In the genomic region with DNA sequence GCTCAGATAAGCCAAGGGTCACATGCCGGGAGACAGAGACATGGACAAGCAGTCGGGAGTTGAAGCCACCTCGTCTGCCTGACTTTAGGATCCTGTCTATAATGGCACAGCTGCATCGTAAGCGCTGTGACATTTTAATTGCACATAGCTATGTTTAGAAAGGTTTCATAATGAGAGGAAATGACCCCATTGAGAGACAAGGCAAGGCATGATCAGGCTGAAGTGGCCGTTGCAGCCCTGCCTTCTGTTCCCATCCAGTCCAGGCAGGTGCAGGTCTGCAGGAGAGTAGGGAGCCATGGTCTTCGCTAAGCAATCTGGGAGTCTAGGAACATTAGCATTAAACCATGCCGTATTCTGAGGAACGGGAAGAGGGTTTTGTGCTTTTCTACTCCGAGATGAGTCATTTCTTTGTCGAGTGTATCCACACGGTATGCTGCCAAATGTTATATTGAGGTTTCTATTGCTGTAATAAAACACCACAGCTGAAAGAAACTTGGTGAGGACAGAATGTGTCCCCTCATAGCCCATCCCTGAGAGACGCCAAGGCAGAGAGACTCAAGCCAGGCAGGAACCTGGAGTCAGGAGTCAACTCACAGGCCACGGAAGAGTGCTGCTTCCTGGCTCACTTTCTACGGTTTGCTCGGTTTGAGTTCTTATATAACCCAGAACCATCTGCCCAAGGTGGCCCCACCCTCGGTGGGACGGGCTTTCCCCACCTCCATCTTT, we compare ENCODE assay signal across 8 mouse cellular contexts. TPM values are rescaled to one million over a fixed set of nuclear protein-coding genes. Genes with fewer than 3 reads are reported as not detected.
DNase-seq lines count a peak whose midpoint lies in the region; ATAC-seq and TF ChIP-seq lines count a peak whose summit lies in the region.

No protein-coding gene starts in this region.

- no peaks in the 10 kb centered on the region for H3K27me3 ChIP-seq in midbrain, embryonic 11.5 days (ENCODE audit: control insufficient read depth, insufficient read depth, low read length)
- no peaks in the 10 kb centered on the region for H3K27me3 ChIP-seq in midbrain, embryonic 16.5 days (ENCODE audit: control insufficient read depth, insufficient read depth, low read depth, low read length)
- H3K27me3 ChIP-seq in kidney, embryonic 15.5 days = 0 out of 2 replicates have a peak, but pooled peaks cover under 1% of the 10 kb centered on the region
- no peaks in the 10 kb centered on the region for H3K27me3 ChIP-seq in small intestine, adult 2 months (ENCODE audit: control insufficient read depth, insufficient read depth, low read length)
- H3K27me3 ChIP-seq in forebrain, embryonic 15.5 days = no peaks in the 10 kb centered on the region

- no peak overlapping the region for H3K27ac ChIP-seq in midbrain, embryonic 11.5 days (ENCODE audit: low read depth, low read length)
- H3K27ac ChIP-seq in midbrain, embryonic 16.5 days (ENCODE audit: low read length) = no peak overlapping the region
- H3K27ac ChIP-seq in kidney, embryonic 15.5 days = peak overlapping the region; percentile 41; the same call in 1 of the 2 replicates
- peak overlapping the region; percentile 68 for H3K27ac ChIP-seq in small intestine, adult 2 months (ENCODE audit: insufficient read depth, low read depth, low read length)
- no peak overlapping the region for H3K27ac ChIP-seq in forebrain, embryonic 15.5 days (replicated peaks)

- TF ChIP-seq CTCF in small intestine, adult 2 months (IDR thresholded peaks at IDR 0.05; ENCODE audit: extremely low read depth, insufficient read length, insufficient replicate concordance, low read depth, low read length) = no peak

- H3K9me3 ChIP-seq in midbrain, embryonic 11.5 days (ENCODE audit: control insufficient read depth, low read length) = no peaks in the 10 kb centered on the region
- H3K9me3 ChIP-seq in midbrain, embryonic 16.5 days (replicated peaks; ENCODE audit: control insufficient read depth, low read length, poor library complexity, severe bottlenecking) = no peaks in the 10 kb centered on the region
- H3K9me3 ChIP-seq in kidney, embryonic 15.5 days (replicated peaks) = no peaks in the 10 kb centered on the region
- no peaks in the 10 kb centered on the region for H3K9me3 ChIP-seq in forebrain, embryonic 15.5 days

- H3K4me1 ChIP-seq in midbrain, embryonic 11.5 days (ENCODE audit: control insufficient read depth, insufficient read depth, low read length) = no peaks in the 10 kb centered on the region
- no peaks in the 10 kb centered on the region for H3K4me1 ChIP-seq in midbrain, embryonic 16.5 days (ENCODE audit: control insufficient read depth, insufficient read depth, low read length)
- peaks cover 12% of the 10 kb centered on the region for H3K4me1 ChIP-seq in kidney, embryonic 15.5 days
- H3K4me1 ChIP-seq in small intestine, adult 2 months (ENCODE audit: control insufficient read depth, insufficient read depth, insufficient read length, low read length) = peaks cover 8% of the 10 kb centered on the region; the same call in 1 of the 2 replicates
- H3K4me1 ChIP-seq in forebrain, embryonic 15.5 days = peaks cover 19% of the 10 kb centered on the region

- no peak overlapping the region for H3K9ac ChIP-seq in midbrain, embryonic 11.5 days (ENCODE audit: low read length)
- H3K9ac ChIP-seq in midbrain, embryonic 16.5 days (ENCODE audit: low read depth, low read length) = no peak overlapping the region
- no peak overlapping the region for H3K9ac ChIP-seq in kidney, embryonic 15.5 days
- no peak overlapping the region for H3K9ac ChIP-seq in forebrain, embryonic 15.5 days (replicated peaks)

- H3K4me3 ChIP-seq in midbrain, embryonic 11.5 days (ENCODE audit: low read depth, low read length) = no peak overlapping the region
- H3K4me3 ChIP-seq in midbrain, embryonic 16.5 days (ENCODE audit: low read depth, low read length) = no peak overlapping the region
- peak overlapping the region; percentile 7; the same call in 1 of the 2 replicates for H3K4me3 ChIP-seq in kidney, embryonic 15.5 days (replicated peaks)
- H3K4me3 ChIP-seq in small intestine, adult 2 months (ENCODE audit: low read depth, low read length) = peak overlapping the region; percentile 44
- no peak overlapping the region for H3K4me3 ChIP-seq in forebrain, embryonic 15.5 days

- ATAC-seq in midbrain, embryonic 11.5 days (ENCODE audit: low FRiP score) = peak; percentile 14; the same call in 1 of the 2 replicates
- ATAC-seq in midbrain, embryonic 16.5 days = no peak
- peak; percentile 69 for ATAC-seq in kidney, embryonic 15.5 days (replicated peaks; ENCODE audit: low FRiP score)
- ATAC-seq in forebrain, embryonic 15.5 days (replicated peaks) = no peak

- peak; percentile 82 for DNase-seq in midbrain, embryonic 11.5 days (ENCODE audit: low spot score, missing footprints)
- DNase-seq in brain, adult 2 months (ENCODE audit: low read depth, low spot score) = peak; percentile 75
- DNase-seq in embryo, embryonic 9.5 days (ENCODE audit: extremely low spot score) = no peak
- no peak for DNase-seq in spleen, adult 18-20 months

- 0 out of 2 replicates have a peak, but pooled peaks have one; percentile 18 for TF ChIP-seq POLR2A in small intestine, adult 2 months (IDR thresholded peaks at IDR 0.05; ENCODE audit: low read depth, low read length)

- 76% methylated on average over 18 of the region's 18 CpGs for WGBS in midbrain, embryonic 11.5 days
- WGBS in midbrain, embryonic 16.5 days = 73% methylated on average over 18 of the region's 18 CpGs
- WGBS in kidney, embryonic 15.5 days = 29% methylated on average over 18 of the region's 18 CpGs
- WGBS in small intestine, adult 2 months = 16% methylated on average over 18 of the region's 18 CpGs
- 66% methylated on average over 18 of the region's 18 CpGs for WGBS in forebrain, embryonic 15.5 days

- no peak overlapping the region for H3K4me2 ChIP-seq in midbrain, embryonic 11.5 days
- H3K4me2 ChIP-seq in midbrain, embryonic 16.5 days (ENCODE audit: low read length) = no peak overlapping the region
- peak overlapping the region; percentile 51 for H3K4me2 ChIP-seq in kidney, embryonic 15.5 days
- H3K4me2 ChIP-seq in forebrain, embryonic 15.5 days (replicated peaks) = no peak overlapping the region

- no peaks in the 10 kb centered on the region for H3K36me3 ChIP-seq in midbrain, embryonic 11.5 days (ENCODE audit: control insufficient read depth, insufficient read depth, low read length)
- no peaks in the 10 kb centered on the region for H3K36me3 ChIP-seq in midbrain, embryonic 16.5 days (ENCODE audit: control insufficient read depth, insufficient read depth, low read length)
- no peaks in the 10 kb centered on the region for H3K36me3 ChIP-seq in kidney, embryonic 15.5 days
- H3K36me3 ChIP-seq in small intestine, adult 2 months (ENCODE audit: control insufficient read depth, insufficient read depth, low read length) = no peaks in the 10 kb centered on the region
- H3K36me3 ChIP-seq in forebrain, embryonic 15.5 days = no peaks in the 10 kb centered on the region

RNA-seq across cellular contexts. Expression of gene Kcnmb1, which starts 30.3 kb away (rescaled TPM):
- 0.18 and 0.39 TPM in 2 replicates for polyA plus RNA-seq in midbrain, embryonic 11.5 days (2014; fragmentation: Nextera tagmentation; extraction: Ambion mirVana)
- 0.20 TPM in 2 replicates for polyA plus RNA-seq in midbrain, embryonic 16.5 days (2015; fragmentation: Nextera tagmentation; extraction: Ambion mirVana)
- 0.42 and 0.71 TPM in 2 replicates for polyA plus RNA-seq in kidney, embryonic 15.5 days (2015; fragmentation: Nextera tagmentation; extraction: Ambion mirVana)
- 2.0 and 2.1 TPM in 2 replicates for polyA plus RNA-seq in small intestine, adult 2 months (2012; rRNA removed)
- polyA plus RNA-seq in forebrain, embryonic 15.5 days (2015; fragmentation: Nextera tagmentation; extraction: Ambion mirVana) = 0.11 and 0.15 TPM in 2 replicates

Comparison
In these comparisons a context has a peak if more than half of its experiments do, and no peak if none do; other contexts are left out.
1. ATAC-seq: peak in midbrain, embryonic 11.5 days (single experiment) and kidney, embryonic 15.5 days (single experiment); none in midbrain, embryonic 16.5 days (single experiment) and forebrain, embryonic 15.5 days (single experiment).
2. DNase-seq: peak in midbrain, embryonic 11.5 days (single experiment) and brain, adult 2 months (single experiment); none in embryo, embryonic 9.5 days (single experiment) and spleen, adult 18-20 months (0 of 2).
3. H3K27ac ChIP-seq: peak in kidney, embryonic 15.5 days (single experiment) and small intestine, adult 2 months (single experiment); none in midbrain, embryonic 11.5 days (single experiment), midbrain, embryonic 16.5 days (single experiment) and forebrain, embryonic 15.5 days (single experiment).
4. H3K4me3 ChIP-seq: peak in kidney, embryonic 15.5 days (single experiment) and small intestine, adult 2 months (single experiment); none in midbrain, embryonic 11.5 days (single experiment), midbrain, embryonic 16.5 days (single experiment) and forebrain, embryonic 15.5 days (single experiment).